Mouse (Mus musculus): Measurements from ENCODE around the gene Taar4.

The Taar4 gene

DNA sequence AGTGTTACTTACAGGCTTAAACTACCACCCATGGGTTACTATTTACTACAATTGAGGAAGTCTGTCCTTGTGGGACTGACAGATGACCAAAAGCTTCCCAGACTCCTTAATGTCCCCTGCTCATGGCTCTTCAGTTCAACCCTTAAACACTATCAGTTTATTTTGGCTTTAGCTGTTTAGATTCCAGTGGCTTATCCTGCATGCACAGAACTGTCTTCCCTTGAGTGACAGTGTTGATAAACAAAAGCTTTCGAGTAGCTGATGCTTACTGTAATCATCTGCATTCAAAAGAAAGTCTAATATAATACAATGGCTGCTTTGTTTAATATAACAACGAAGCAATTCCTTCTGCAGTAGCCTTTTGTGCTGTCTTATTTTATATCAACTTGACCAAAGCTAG is 46.7 kb downstream of the Taar4 start:
- DNase-seq (ENCODE audit: low spot score in 2 of 2), result no peak

DNA sequence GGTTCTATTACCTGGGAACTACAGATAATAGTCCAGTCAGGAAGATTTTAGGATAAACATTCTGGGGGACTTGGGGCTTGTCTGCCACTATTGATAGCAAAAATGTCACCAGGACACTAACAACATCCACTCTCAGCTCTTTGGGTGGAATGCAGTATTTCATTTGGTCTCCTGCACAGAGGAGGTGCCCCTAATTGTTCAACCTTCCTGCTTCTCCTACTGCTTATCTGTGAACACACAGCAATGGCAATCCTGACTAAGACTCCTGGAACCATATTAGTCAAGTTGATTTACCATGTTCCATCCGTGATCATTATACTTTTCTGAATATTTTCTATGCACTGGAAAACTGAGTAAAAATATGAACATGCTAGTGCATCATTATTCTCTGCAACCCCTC is 47.8 kb downstream of the Taar4 start:
- DNase-seq (ENCODE audit: low spot score in 2 of 2), result no peak
